Mouse (Mus musculus) limb, embryonic 11.5 days (tissue): ENCODE results near the gene Cysltr2. TPM values are rescaled to one million over a fixed set of nuclear protein-coding genes. Genes with fewer than 3 reads are reported as not detected.

Experiments used
- ATAC-seq: fragments of 200-750 bp; cut with Nextera tagmentation; 2 replicates; pipeline ENCODE4 v1.8.0; 2017; ENCODE audit warnings: low read depth; ENCODE audit not compliant: insufficient number of reproducible peaks, low FRiP score, low TSS enrichment
- DNase-seq: peaks from one replicate; pipeline ENCODE4 v3.0.0-alpha.2; 2015; ENCODE audit warnings: low spot score
- H3K27ac ChIP-seq: fragments of 300-500 bp; sonication (generic); replicated peaks from 2 replicates; pipeline ENCODE4 v1.5.1; 2014; ENCODE audit warnings: low read depth, mild to moderate bottlenecking, low read length
- H3K27me3 ChIP-seq: fragments of 300-500 bp; sonication (generic); 2 replicates; pipeline ENCODE4 v1.6.1; 2014; ENCODE audit warnings: mild to moderate bottlenecking, low read length, mixed read lengths; ENCODE audit not compliant: control insufficient read depth, insufficient read depth
- H3K36me3 ChIP-seq: fragments of 300-500 bp; sonication (generic); 2 replicates; pipeline ENCODE4 v1.6.1; 2014; ENCODE audit warnings: mild to moderate bottlenecking, low read length, moderate library complexity, mixed read lengths; ENCODE audit not compliant: control insufficient read depth, insufficient read depth
- H3K4me1 ChIP-seq: fragments of 300-500 bp; sonication (generic); 2 replicates; pipeline ENCODE4 v1.6.1; 2014; ENCODE audit warnings: low read length, mixed read lengths; ENCODE audit not compliant: control insufficient read depth, insufficient read depth
- H3K4me2 ChIP-seq: fragments of 300-500 bp; sonication (generic); 2 replicates; pipeline ENCODE4 v1.6.1; 2014; ENCODE audit warnings: low read depth, mild to moderate bottlenecking, moderate library complexity; ENCODE audit not compliant: severe bottlenecking
- H3K4me3 ChIP-seq: fragments of 300-500 bp; sonication (generic); 2 replicates; pipeline ENCODE4 v1.5.1; 2014; ENCODE audit warnings: low read depth, low read length
- H3K9ac ChIP-seq: fragments of 300-500 bp; sonication (generic); 2 replicates; pipeline ENCODE4 v1.6.1; 2014; ENCODE audit warnings: mild to moderate bottlenecking, low read length
- H3K9me3 ChIP-seq: fragments of 300-500 bp; sonication (generic); 2 replicates; pipeline ENCODE4 v1.6.1; 2016; ENCODE audit warnings: low read length; ENCODE audit not compliant: control insufficient read depth
- WGBS: fragments of 180-500 bp; shearing (Covaris S2); extraction: QIAGEN DNeasy Blood & Tissue Kit; methylation state at CpG from one replicate; pipeline ENCODE4 v1.1.7; 2014; 5-methylcytosine and 5-hydroxymethylcytosine counted together
- polyA plus RNA-seq: library from polyadenylated mRNA; unstranded; fragments of >200 nt; fragmentation: Nextera tagmentation; extraction: Ambion mirVana; gene quantifications from 2 replicates; pipeline ENCODE4 v1.2.1, GENCODE M21; 2014

Gene Cysltr2
- polyA plus RNA-seq, 1 experiment from 2014 or later, result not detected

DNA sequence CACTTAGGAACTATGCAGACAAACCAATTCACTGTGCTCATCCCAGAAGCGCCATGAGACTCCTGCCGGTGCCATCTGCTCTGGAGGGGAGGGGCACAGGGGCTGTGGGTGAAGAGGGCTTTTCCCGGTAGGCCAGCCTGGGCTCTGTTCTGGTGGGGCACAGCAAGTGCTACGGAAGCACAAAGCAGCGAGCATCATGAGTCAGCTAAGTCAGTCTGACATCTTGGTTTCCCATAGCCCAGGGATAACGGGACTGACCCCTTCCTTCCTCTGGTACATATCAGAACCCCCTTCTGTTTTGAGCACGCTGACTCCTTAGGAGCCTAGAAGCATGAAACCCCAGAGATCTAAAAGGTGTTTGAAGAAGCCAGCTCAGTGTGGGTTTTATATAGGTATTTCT, 15.5 kb upstream of the Cysltr2 start:
- ATAC-seq (no peak), DNase-seq (no peak)
- no peaks in the 10 kb centered on the region for H3K36me3 ChIP-seq
- H3K9ac ChIP-seq, result no peak overlapping the region
- no peak overlapping the region for H3K27ac ChIP-seq
- H3K4me3 ChIP-seq, result no peak overlapping the region
- no peaks in the 10 kb centered on the region for H3K9me3 ChIP-seq
- H3K27me3 ChIP-seq, result no peaks in the 10 kb centered on the region
- 81% methylated on average over 7 of the region's 7 CpGs for WGBS
- no peaks in the 10 kb centered on the region for H3K4me1 ChIP-seq
- H3K4me2 ChIP-seq, result no peak overlapping the region

- Histone ChIP-seq H3K4me3 (no peak overlapping the region), H3K36me3 (no peaks in the 10 kb centered on the region), H3K9me3 (no peaks in the 10 kb centered on the region), H3K9ac (no peak overlapping the region), H3K27ac (no peak overlapping the region), H3K4me2 (no peak overlapping the region), H3K4me1 (no peaks in the 10 kb centered on the region), H3K27me3 (no peaks in the 10 kb centered on the region)
- DNase-seq, result no peak
- WGBS, result 88% methylated on average over 2 of the region's 2 CpGs
- ATAC-seq, result no peak
Measured at GRCm38 (mm10) chr14:73058755-73059154, 9.8 kb upstream of the Cysltr2 start.

DNA sequence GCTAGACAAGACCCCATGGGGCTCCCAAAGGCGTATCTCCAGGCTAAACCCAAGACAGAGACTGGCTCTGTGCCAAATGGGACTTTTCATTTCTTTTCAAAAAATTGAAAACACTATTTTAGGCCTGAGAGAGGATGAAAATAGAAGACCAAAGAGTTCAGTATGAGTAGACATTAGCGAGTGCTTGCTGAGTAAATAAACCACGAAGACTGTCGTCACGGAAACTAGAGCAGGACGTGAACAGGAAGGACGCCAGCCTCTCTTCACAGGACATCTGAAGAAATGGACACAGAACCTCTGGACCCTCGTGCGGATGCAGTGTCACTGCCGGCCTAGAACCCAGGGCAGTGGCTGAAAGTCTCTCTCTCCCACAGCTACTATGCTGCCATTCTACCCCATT, 8.8 kb upstream of the Cysltr2 start:
- Histone ChIP-seq H3K9ac (no peak overlapping the region), H3K4me3 (no peak overlapping the region), H3K27ac (no peak overlapping the region), H3K4me2 (no peak overlapping the region), H3K27me3 (no peaks in the 10 kb centered on the region), H3K9me3 (no peaks in the 10 kb centered on the region), H3K36me3 (no peaks in the 10 kb centered on the region), H3K4me1 (no peaks in the 10 kb centered on the region)
- ATAC-seq, result no peak
- WGBS, result 84% methylated on average over 10 of the region's 10 CpGs
- no peak for DNase-seq

DNA sequence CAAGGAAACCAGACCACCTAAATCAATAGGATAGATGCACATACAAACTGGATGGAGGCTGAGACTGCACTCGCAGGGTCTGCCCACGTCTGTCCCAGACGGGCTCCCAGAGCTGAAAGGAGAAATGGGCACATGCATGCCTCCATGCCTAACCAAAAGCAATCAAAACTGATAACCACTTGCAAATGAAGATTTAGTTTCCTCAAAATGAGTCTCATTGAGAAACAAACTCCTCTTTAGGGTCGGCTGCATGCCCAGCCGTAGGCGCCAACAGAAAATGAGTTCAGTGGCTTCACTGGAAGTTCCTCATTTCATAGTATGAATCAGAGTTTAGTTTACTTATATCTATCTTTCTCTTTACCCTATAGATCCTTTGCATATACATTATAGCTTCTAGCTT, 7.9 kb upstream of the Cysltr2 start:
- ATAC-seq (no peak), DNase-seq (no peak)
- Histone ChIP-seq H3K36me3 (no peaks in the 10 kb centered on the region), H3K4me3 (no peak overlapping the region), H3K4me2 (no peak overlapping the region), H3K27ac (no peak overlapping the region), H3K9ac (no peak overlapping the region), H3K27me3 (no peaks in the 10 kb centered on the region), H3K4me1 (no peaks in the 10 kb centered on the region), H3K9me3 (no peaks in the 10 kb centered on the region)
- 91% methylated on average over 6 of the region's 6 CpGs for WGBS

GRCm38 (mm10) chr14:73045199-73045928, 3.5 kb downstream of the Cysltr2 start:
- Histone ChIP-seq H3K9me3 (no peaks in the 10 kb centered on the region), H3K4me2 (no peak overlapping the region), H3K4me1 (no peaks in the 10 kb centered on the region), H3K27me3 (no peaks in the 10 kb centered on the region), H3K27ac (no peak overlapping the region), H3K9ac (no peak overlapping the region), H3K4me3 (no peak overlapping the region), H3K36me3 (no peaks in the 10 kb centered on the region)
- no peak for ATAC-seq
- 76% methylated on average over 9 of the region's 9 CpGs for WGBS
- DNase-seq, result no peak

- ATAC-seq, result no peak
- no peak overlapping the region for H3K4me2 ChIP-seq
- H3K4me3 ChIP-seq, result no peak overlapping the region
- no peaks in the 10 kb centered on the region for H3K27me3 ChIP-seq
- 78% methylated on average over 2 of the region's 2 CpGs for WGBS
- no peak overlapping the region for H3K9ac ChIP-seq
- no peak for DNase-seq
- H3K36me3 ChIP-seq, result no peaks in the 10 kb centered on the region
- no peak overlapping the region for H3K27ac ChIP-seq
- H3K4me1 ChIP-seq, result no peaks in the 10 kb centered on the region
- H3K9me3 ChIP-seq, result no peaks in the 10 kb centered on the region
Measured at GRCm38 (mm10) chr14:73041689-73042088, 7.2 kb downstream of the Cysltr2 start.

GRCm38 (mm10) chr14:73033290-73033689, 15.6 kb downstream of the Cysltr2 start:
- no peak overlapping the region for H3K27ac ChIP-seq
- DNase-seq, result no peak
- no peaks in the 10 kb centered on the region for H3K27me3 ChIP-seq
- no peak overlapping the region for H3K4me2 ChIP-seq
- 54% methylated on average over 3 of the region's 3 CpGs for WGBS
- no peaks in the 10 kb centered on the region for H3K9me3 ChIP-seq
- H3K4me1 ChIP-seq, result no peaks in the 10 kb centered on the region
- ATAC-seq, result no peak
- no peak overlapping the region for H3K9ac ChIP-seq
- H3K4me3 ChIP-seq, result no peak overlapping the region
- H3K36me3 ChIP-seq, result no peaks in the 10 kb centered on the region

DNA sequence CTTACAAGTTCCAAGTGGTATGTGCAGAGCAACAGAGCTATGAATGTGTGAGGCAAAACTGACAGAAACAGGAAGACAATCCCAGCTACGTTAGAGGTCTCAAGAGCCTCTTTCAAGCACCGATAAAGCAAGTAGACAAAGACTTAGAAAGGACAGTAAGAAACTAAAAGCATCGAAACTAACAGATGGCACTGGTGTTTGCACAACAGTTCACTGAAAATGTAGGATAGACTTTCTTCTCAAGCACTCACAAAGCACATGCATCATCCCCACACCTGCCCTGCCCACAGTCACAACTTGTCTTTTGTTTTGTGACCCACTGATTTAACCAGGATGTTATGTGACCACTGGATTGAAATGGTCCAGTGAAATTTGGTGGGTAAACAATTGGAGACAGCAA, 17.7 kb downstream of the Cysltr2 start:
- Histone ChIP-seq H3K4me1 (no peaks in the 10 kb centered on the region), H3K4me3 (no peak overlapping the region), H3K36me3 (no peaks in the 10 kb centered on the region), H3K9ac (no peak overlapping the region), H3K9me3 (no peaks in the 10 kb centered on the region), H3K4me2 (no peak overlapping the region), H3K27ac (no peak overlapping the region), H3K27me3 (no peaks in the 10 kb centered on the region)
- DNase-seq (no peak), ATAC-seq (no peak)
- WGBS, result 86% methylated on average over 3 of the region's 3 CpGs

DNA sequence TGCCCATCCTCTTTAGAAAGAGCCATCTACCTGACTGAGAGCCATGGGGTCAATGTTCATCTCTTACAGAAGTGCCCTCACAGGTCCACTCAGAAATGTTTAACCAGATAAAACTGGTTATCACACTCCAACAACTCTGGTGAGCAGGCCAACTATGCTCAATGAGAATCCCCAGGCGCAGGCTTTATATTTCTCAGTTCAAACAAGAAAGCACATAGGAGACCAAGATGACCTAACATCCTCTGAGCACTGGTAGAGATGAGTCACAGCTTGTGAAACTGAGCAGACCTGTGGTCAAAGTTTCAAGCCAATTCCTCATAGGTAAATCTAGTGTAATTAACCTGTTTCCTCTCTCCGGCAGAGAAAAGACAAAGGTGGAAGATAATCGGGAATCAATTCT, 31.6 kb downstream of the Cysltr2 start:
- no peaks in the 10 kb centered on the region for H3K4me1 ChIP-seq
- H3K4me3 ChIP-seq, result no peak overlapping the region
- H3K27me3 ChIP-seq, result no peaks in the 10 kb centered on the region
- WGBS, result 95% methylated on average over 3 of the region's 3 CpGs
- ATAC-seq, result no peak
- H3K27ac ChIP-seq, result no peak overlapping the region
- DNase-seq, result no peak
- no peaks in the 10 kb centered on the region for H3K36me3 ChIP-seq
- no peak overlapping the region for H3K9ac ChIP-seq
- no peak overlapping the region for H3K4me2 ChIP-seq
- H3K9me3 ChIP-seq, result no peaks in the 10 kb centered on the region
